Mouse (Mus musculus) neural tube, embryonic 14.5 days (tissue): ENCODE results near the gene Zyg11b. TPM values are rescaled to one million over a fixed set of nuclear protein-coding genes. Genes with fewer than 3 reads are reported as not detected.

ENCODE experiments used
- ATAC-seq: fragments of 200-750 bp; cut with Nextera tagmentation; 2 replicates; pipeline ENCODE4 v1.8.0; 2017; ENCODE audit warnings: low read depth, mild to moderate bottlenecking, moderate TSS enrichment, moderate library complexity
- H3K27ac ChIP-seq: fragments of 300-500 bp; sonication (generic); 2 replicates; pipeline ENCODE4 v1.5.1; 2014; ENCODE audit warnings: low read depth, mild to moderate bottlenecking, control low read depth, low read length, moderate library complexity, mixed read lengths
- H3K27me3 ChIP-seq: fragments of 300-500 bp; sonication (generic); 2 replicates; pipeline ENCODE4 v1.6.1; 2014; ENCODE audit warnings: low read length; ENCODE audit not compliant: control insufficient read depth, insufficient read depth
- H3K36me3 ChIP-seq: fragments of 300-500 bp; sonication (generic); 2 replicates; pipeline ENCODE4 v1.6.1; 2014; ENCODE audit warnings: low read length, mixed read lengths; ENCODE audit not compliant: control insufficient read depth, insufficient read depth
- H3K4me1 ChIP-seq: fragments of 300-500 bp; sonication (generic); 2 replicates; pipeline ENCODE4 v1.6.1; 2014; ENCODE audit warnings: low read length; ENCODE audit not compliant: control insufficient read depth, insufficient read depth
- H3K4me2 ChIP-seq: fragments of 300-500 bp; sonication (generic); 2 replicates; pipeline ENCODE4 v1.6.1; 2014; ENCODE audit warnings: mild to moderate bottlenecking, low read depth, low read length, control low read depth
- H3K4me3 ChIP-seq: fragments of 300-500 bp; sonication (generic); 2 replicates; pipeline ENCODE4 v1.5.1; 2014; ENCODE audit warnings: low read depth, low read length, control low read depth, mixed read lengths
- H3K9ac ChIP-seq: fragments of 300-500 bp; sonication (generic); replicated peaks from 2 replicates; pipeline ENCODE4 v1.6.1; 2014; ENCODE audit warnings: low read depth, mild to moderate bottlenecking, control low read depth, low read length, mixed read lengths
- H3K9me3 ChIP-seq: fragments of 300-500 bp; sonication (generic); 2 replicates; pipeline ENCODE4 v1.6.1; 2016; ENCODE audit warnings: low read length; ENCODE audit not compliant: control insufficient read depth
- WGBS: fragments of 180-500 bp; shearing (Covaris S2); extraction: QIAGEN DNeasy Blood & Tissue Kit; methylation state at CpG from one replicate; pipeline ENCODE4 v1.1.7; 2014; 5-methylcytosine and 5-hydroxymethylcytosine counted together
- polyA plus RNA-seq: library from polyadenylated mRNA; unstranded; fragments of >200 nt; fragmentation: Nextera tagmentation; extraction: Ambion mirVana; gene quantifications from 2 replicates; pipeline ENCODE4 v1.2.1, GENCODE M21; 2014

Gene Zyg11b
- polyA plus RNA-seq, 1 experiment from 2014 or later, result 42.7 TPM

- Histone ChIP-seq H3K9ac (no peak overlapping the region), H3K27ac (no peak overlapping the region), H3K36me3 (no peaks in the 10 kb centered on the region), H3K4me1 (no peaks in the 10 kb centered on the region), H3K27me3 (peaks cover 10% of the 10 kb centered on the region), H3K4me2 (no peak overlapping the region), H3K4me3 (no peak overlapping the region), H3K9me3 (no peaks in the 10 kb centered on the region)
- peak; percentile 51; the same call in 1 of the 2 replicates for ATAC-seq
- 71% methylated on average over 5 of the region's 5 CpGs for WGBS
Measured at GRCm38 (mm10) chr4:108222507-108222906, 78.4 kb downstream of the Zyg11b start.

- 9% methylated on average over 9 of the region's 9 CpGs for WGBS
Measured at GRCm38 (mm10) chr4:108219019-108219418, 81.9 kb downstream of the Zyg11b start.

GRCm38 (mm10) chr4:108217332-108218179, 83.3 kb downstream of the Zyg11b start, which contains the start of gene Zyg11a:
Zyg11a (minus strand) TSS chr4:108218048.
- Histone ChIP-seq H3K4me2 (peak within 1 kb of the TSS; percentile 40), H3K9ac (no peak within 1 kb of the TSS), H3K27me3 (peaks cover 18% of the 10 kb centered on the region), H3K4me1 (no peaks in the 10 kb centered on the region), H3K4me3 (peak within 1 kb of the TSS; percentile 30), H3K9me3 (no peaks in the 10 kb centered on the region), H3K36me3 (no peaks in the 10 kb centered on the region), H3K27ac (no peak within 1 kb of the TSS)
- WGBS, result 1% methylated on average over 77 of the region's 107 CpGs
- ATAC-seq, result peak; percentile 31

More at GRCm38 (mm10) chr4:108219019-108219418, 81.9 kb downstream of the Zyg11b start:
- Histone ChIP-seq H3K9ac (no peak overlapping the region), H3K4me3 (no peak overlapping the region), H3K9me3 (no peaks in the 10 kb centered on the region), H3K36me3 (no peaks in the 10 kb centered on the region), H3K27ac (no peak overlapping the region), H3K4me2 (no peak overlapping the region), H3K27me3 (peaks cover 18% of the 10 kb centered on the region), H3K4me1 (no peaks in the 10 kb centered on the region)
- no peak for ATAC-seq

- Histone ChIP-seq H3K36me3 (no peaks in the 10 kb centered on the region), H3K27me3 (peaks cover 13% of the 10 kb centered on the region), H3K9me3 (no peaks in the 10 kb centered on the region), H3K4me2 (no peak overlapping the region), H3K9ac (no peak overlapping the region), H3K27ac (no peak overlapping the region), H3K4me1 (no peaks in the 10 kb centered on the region), H3K4me3 (no peak overlapping the region)
- 84% methylated on average over 2 of the region's 2 CpGs for WGBS
- ATAC-seq, result no peak
Measured at GRCm38 (mm10) chr4:108213023-108213422, 87.9 kb downstream of the Zyg11b start.

GRCm38 (mm10) chr4:108204629-108205028, 96.3 kb downstream of the Zyg11b start:
- Histone ChIP-seq H3K9ac (no peak overlapping the region), H3K4me2 (no peak overlapping the region), H3K4me3 (no peak overlapping the region), H3K4me1 (no peaks in the 10 kb centered on the region), H3K9me3 (no peaks in the 10 kb centered on the region), H3K27ac (no peak overlapping the region), H3K36me3 (no peaks in the 10 kb centered on the region), H3K27me3 (no peaks in the 10 kb centered on the region)
- WGBS, result 95% methylated on average over 6 of the region's 6 CpGs
- ATAC-seq, result no peak

- WGBS, result 71% methylated on average over 2 of the region's 2 CpGs
- Histone ChIP-seq H3K9ac (no peak overlapping the region), H3K4me1 (no peaks in the 10 kb centered on the region), H3K27ac (no peak overlapping the region), H3K27me3 (no peaks in the 10 kb centered on the region), H3K4me3 (no peak overlapping the region), H3K36me3 (no peaks in the 10 kb centered on the region), H3K4me2 (no peak overlapping the region), H3K9me3 (no peaks in the 10 kb centered on the region)
- no peak for ATAC-seq
Measured at GRCm38 (mm10) chr4:108199236-108199635, 101.7 kb downstream of the Zyg11b start.

GRCm38 (mm10) chr4:108196277-108196855, 104.5 kb downstream of the Zyg11b start:
- ATAC-seq, result no peak
- Histone ChIP-seq H3K36me3 (no peaks in the 10 kb centered on the region), H3K4me2 (no peak overlapping the region), H3K4me1 (no peaks in the 10 kb centered on the region), H3K4me3 (no peak overlapping the region), H3K9me3 (no peaks in the 10 kb centered on the region), H3K27ac (no peak overlapping the region), H3K27me3 (no peaks in the 10 kb centered on the region), H3K9ac (no peak overlapping the region)
- WGBS, result 59% methylated on average over 6 of the region's 6 CpGs

GRCm38 (mm10) chr4:108192821-108193323, 108.0 kb downstream of the Zyg11b start:
- ATAC-seq, result no peak
- no peaks in the 10 kb centered on the region for H3K9me3 ChIP-seq
- no peaks in the 10 kb centered on the region for H3K27me3 ChIP-seq
- H3K27ac ChIP-seq, result no peak overlapping the region
- H3K9ac ChIP-seq, result no peak overlapping the region
- no peak overlapping the region for H3K4me2 ChIP-seq
- H3K36me3 ChIP-seq, result no peaks in the 10 kb centered on the region
- no peak overlapping the region for H3K4me3 ChIP-seq
- 69% methylated on average over 2 of the region's 2 CpGs for WGBS
- H3K4me1 ChIP-seq, result no peaks in the 10 kb centered on the region

- Histone ChIP-seq H3K27ac (no peak overlapping the region), H3K27me3 (no peaks in the 10 kb centered on the region), H3K4me2 (no peak overlapping the region), H3K36me3 (no peaks in the 10 kb centered on the region), H3K4me3 (no peak overlapping the region), H3K9me3 (no peaks in the 10 kb centered on the region), H3K4me1 (no peaks in the 10 kb centered on the region), H3K9ac (no peak overlapping the region)
- WGBS, result 38% methylated on average over 1 of the region's 1 CpGs
- ATAC-seq, result no peak
Measured at GRCm38 (mm10) chr4:108182278-108182677, 118.6 kb downstream of the Zyg11b start.
